Mouse (Mus musculus) retina, adult 2 months (tissue): ENCODE data around the gene Kcnc2.
"Not testable (repeated sequence)": the region's sequence is repeated elsewhere in the genome, so short reads cannot be mapped to it uniquely, and the experiment has no call there.

Source experiments
- DNase-seq: peaks from one replicate; pipeline ENCODE4 v3.0.0-alpha.2; 2012; ENCODE audit warnings: low read depth, low spot score

Gene Kcnc2

GRCm38 (mm10) chr10:112270887-112271802, at the start of gene Kcnc2:
Kcnc2 (plus strand) TSS chr10:112271121.
- DNase-seq = no peak

GRCm38 (mm10) chr10:112227073-112227472, 43.8 kb upstream of the Kcnc2 start:
- no peak for DNase-seq

- not testable (repeated sequence) for DNase-seq
Observed at GRCm38 (mm10) chr10:112229091-112229843, 41.7 kb upstream of the Kcnc2 start.

- not testable (repeated sequence) for DNase-seq
Observed at GRCm38 (mm10) chr10:112232733-112233132, 38.2 kb upstream of the Kcnc2 start.

- not testable (repeated sequence) for DNase-seq
Observed at GRCm38 (mm10) chr10:112235396-112235940, 35.5 kb upstream of the Kcnc2 start.

- DNase-seq = no peak
Observed at GRCm38 (mm10) chr10:112248273-112248672, 22.6 kb upstream of the Kcnc2 start.

GRCm38 (mm10) chr10:112263467-112263866, 7.5 kb upstream of the Kcnc2 start:
- DNase-seq = no peak

GRCm38 (mm10) chr10:112269481-112269880, 1.4 kb upstream of the Kcnc2 start:
- no peak for DNase-seq

GRCm38 (mm10) chr10:112269939-112270781, 761 bp upstream of the Kcnc2 start:
- DNase-seq = no peak

- no peak for DNase-seq
Observed at GRCm38 (mm10) chr10:112271803-112272165, 863 bp downstream of the Kcnc2 start.

GRCm38 (mm10) chr10:112272171-112272570, 1.2 kb downstream of the Kcnc2 start:
- DNase-seq = no peak

GRCm38 (mm10) chr10:112277996-112278395, 7.1 kb downstream of the Kcnc2 start:
- no peak for DNase-seq

GRCm38 (mm10) chr10:112315136-112315535, 44.2 kb downstream of the Kcnc2 start:
- no peak for DNase-seq

- DNase-seq = no peak
Observed at GRCm38 (mm10) chr10:112317783-112318182, 46.9 kb downstream of the Kcnc2 start.

- DNase-seq = no peak
Observed at GRCm38 (mm10) chr10:112357669-112358362, 86.9 kb downstream of the Kcnc2 start.

- no peak for DNase-seq
Observed at GRCm38 (mm10) chr10:112358363-112358704, 87.4 kb downstream of the Kcnc2 start.

- DNase-seq = peak; percentile 4
Observed at GRCm38 (mm10) chr10:112360704-112361103, 89.8 kb downstream of the Kcnc2 start.

GRCm38 (mm10) chr10:112368369-112368768, 97.4 kb downstream of the Kcnc2 start:
- no peak for DNase-seq

GRCm38 (mm10) chr10:112377163-112377562, 106.2 kb downstream of the Kcnc2 start:
- DNase-seq = no peak

- no peak for DNase-seq
Observed at GRCm38 (mm10) chr10:112378465-112378864, 107.5 kb downstream of the Kcnc2 start.

- DNase-seq = no peak
Observed at GRCm38 (mm10) chr10:112380590-112380989, 109.7 kb downstream of the Kcnc2 start.
